Mouse (Mus musculus): Measurements from ENCODE around the gene Plce1. TPM values are rescaled to one million over a fixed set of nuclear protein-coding genes. Genes with fewer than 3 reads are reported as not detected.

Gene Plce1
- total RNA-seq, 2 experiments from 2014 or later = 16.2 to 17.0 TPM

DNA sequence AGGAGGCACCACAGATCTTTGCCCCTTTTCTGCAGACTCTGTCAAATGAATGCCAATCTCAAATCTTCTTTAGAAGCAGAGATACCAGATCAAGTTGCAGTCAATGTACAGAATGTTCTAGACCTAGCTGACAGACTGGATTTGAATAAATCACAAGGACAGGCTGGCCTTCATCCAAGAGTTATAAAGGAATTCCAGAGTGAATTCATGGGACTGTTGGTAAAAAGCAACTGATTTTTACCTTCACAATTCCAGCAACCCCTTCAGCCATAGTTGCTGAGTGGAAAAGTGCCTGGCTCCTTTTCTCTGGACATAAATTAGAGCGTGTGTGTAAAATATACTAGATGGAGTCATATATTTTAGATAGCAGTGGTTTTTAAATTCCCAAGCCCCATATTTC lies 102.0 kb downstream of the Plce1 start:
- no peak for DNase-seq

DNA sequence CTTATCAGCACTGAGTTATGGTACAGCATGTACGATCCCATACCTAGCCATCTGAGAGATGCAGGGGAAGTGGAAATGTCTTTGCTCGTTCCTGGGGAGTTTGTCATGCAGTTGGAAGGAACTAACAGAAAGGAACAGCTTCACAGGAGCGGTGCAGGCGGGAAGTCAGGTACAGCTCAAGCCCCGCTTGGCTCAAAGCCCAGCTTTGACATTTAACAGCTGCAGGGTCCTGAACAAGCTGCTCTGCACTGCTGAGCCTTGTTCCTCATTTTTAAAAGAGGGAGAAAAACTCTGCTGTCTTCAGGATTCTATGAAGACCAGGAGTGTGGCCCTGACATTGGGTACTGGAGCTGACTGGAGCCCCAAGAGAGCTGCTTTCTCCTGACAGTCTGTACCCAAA lies 106.7 kb downstream of the Plce1 start:
- peak; percentile 41 to 52 for DNase-seq

DNA sequence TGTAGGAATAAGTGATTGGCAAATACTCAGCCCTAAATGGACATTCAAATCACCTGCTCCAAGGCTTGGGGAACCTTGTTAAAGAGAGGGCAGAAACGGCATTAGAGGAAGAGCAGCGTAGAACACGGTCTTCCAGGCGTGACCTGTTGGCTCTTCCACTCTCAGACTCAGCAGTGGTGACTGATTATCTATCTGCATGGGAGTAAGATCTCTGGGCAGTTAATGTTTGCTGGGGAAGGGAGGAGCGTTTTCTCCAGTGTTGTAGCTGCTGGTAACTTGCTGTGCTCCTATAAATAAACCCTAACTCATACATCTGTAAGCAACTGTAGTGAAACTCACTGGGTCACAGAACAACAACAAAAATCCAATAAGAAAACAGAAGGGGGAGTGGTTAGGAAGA lies 108.6 kb downstream of the Plce1 start:
- no peak for DNase-seq

DNA sequence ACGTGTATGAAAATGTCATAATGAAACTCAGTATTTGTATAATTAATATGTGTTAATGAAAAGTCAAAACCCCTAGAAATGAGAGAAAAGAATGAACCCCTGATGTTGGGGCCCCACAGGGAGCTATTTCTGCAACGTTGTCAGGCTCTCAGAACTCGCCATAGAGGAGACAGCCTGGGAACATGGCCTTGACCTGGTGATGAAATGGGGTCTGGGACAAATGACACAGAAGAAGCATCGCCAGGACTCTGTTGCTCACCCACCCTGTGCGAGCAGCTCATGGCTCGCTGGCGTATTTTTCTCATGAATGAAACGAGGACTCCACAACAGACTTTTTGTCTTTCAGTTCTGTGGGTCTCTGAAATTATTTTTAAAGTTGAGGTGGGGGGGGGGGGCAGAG lies 109.0 kb downstream of the Plce1 start:
- DNase-seq = no peak

DNA sequence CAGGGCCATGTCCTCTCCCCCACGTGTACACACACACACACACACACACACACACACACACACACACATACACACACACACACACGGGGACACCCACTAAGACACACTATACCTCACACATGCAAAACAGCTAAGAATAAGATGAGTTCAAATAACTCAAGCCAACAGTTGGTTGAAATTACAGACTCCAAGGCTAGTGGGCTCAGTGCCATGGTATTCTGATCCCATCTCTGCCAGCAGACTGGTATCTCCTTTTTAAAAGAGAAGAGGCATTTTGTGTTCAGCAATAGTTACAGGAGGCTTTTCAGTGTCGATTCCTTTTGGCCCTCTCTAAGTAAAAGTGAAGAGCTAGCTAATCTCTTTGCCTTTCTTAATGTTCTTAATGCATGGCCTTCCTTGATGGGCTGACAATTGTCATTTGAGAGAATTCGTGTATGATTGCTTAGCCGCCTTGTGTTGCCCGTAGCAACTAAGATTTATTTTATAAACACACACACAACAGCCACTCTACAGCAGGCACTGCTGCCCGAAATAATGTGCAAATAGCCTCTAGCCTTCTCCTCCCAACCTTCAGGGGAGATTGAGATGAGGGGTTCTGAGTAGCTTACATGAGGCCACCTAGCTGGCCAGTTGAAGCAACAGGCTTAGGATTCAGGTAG lies 111.8 kb downstream of the Plce1 start:
- no peak for DNase-seq

DNA sequence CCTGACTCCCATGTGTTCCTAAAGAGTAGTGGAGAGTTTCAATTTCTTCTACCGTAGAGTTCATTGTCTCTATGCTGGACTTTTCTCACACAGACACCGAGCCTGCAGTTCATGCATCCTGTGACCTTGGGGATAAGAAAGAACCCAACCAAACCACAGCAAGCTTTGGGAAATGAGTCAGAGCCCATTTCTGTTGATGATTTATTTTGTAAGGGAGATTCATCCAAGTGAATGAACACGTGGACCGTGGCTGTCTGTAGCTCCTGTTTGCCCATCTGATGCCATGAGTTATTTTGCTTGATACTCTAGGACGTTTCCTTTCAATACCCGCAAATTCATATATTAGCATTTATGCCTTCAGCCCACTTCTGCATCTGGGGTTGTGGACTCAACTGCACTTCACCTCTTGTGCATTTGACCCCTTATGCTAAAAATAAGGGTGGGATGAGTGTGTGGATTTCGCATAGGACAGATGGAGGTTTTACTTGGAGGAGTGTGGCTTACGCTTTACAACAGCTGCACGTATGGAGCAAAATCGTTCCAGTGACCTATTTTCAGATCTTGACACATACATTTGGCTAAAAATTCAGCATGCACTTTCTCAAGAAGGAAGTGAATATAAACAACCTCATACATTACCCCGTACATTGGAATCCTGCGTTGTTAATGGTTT lies 112.5 kb downstream of the Plce1 start:
- no peak for DNase-seq

DNA sequence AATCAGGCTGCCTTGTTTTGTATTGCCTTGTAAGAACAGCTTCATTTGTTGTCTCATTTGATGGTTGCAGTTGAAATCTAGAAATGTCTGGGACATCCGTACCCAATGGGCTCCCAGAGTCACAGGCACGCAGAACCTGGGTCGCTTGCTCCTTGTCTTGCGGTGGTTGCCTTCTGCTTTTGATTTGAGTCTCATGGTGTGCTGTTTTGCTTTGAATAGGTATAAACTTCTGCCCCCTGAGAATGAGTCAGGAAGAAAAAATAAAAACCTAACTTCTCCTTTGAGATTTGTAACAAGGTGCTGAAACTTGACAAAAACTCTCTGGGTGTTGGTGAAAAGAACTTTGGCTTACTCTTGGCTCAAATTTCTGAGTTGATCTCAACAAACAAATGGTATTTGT lies 115.2 kb downstream of the Plce1 start:
- no peak for DNase-seq

DNA sequence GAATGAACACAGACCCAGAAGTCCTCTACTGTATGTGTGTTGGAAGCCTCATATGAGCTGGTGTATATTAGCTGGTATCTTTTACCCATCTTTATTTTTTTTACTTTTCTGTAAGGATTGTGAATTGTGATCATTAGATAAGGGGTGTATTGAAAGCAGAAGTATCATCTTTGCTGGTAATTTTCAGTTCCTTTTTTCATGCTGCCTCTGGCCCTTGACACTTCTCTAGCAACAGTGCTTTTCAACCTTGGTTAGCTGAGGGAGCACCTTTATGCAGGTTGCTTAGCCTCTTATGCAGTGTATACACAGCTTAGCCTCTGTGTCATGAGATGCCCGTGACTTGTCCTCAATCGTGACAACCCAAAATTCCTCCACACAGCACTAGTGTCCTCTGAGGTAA lies 116.5 kb downstream of the Plce1 start:
- no peak for DNase-seq

DNA sequence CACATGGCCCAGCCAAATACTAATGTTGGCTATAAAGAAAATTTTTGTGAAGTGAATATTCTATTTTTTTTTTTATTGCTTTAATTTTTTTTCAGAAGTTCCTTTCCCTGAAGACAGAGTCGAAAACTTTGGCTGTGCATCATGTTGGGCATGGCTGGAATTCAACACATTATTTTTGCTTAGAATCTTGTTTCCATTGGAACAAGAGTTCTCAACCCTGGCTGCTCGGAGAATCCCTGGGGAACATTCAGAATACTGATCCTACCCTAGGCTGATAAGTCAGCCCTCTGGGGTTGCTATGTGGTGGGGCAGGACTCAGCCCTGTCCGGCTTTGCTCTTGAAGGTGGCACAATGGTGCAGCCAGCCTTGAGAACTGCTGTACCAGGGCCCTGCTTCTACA lies 118.1 kb downstream of the Plce1 start:
- DNase-seq = peak in 1 of 2 experiments; percentile 18

DNA sequence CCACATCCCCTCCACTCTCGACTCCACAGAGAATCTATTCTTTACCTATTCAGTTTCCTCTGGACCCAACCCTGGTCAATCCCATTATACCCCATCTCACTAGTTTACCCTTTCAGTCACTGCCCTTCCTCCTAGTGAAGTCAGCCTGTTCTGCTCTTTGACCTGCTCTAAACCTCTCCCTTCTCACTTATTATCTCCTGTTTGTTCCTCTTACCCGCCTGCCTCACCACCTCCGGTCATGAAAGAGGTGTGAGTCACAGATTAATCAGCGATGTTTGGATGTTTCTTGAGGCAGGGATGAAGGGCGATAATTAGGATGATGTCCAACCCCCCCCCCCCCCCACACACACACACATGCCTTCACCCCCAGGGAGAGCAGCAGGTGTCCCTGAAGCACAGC lies 120.2 kb downstream of the Plce1 start:
- no peak for DNase-seq

DNA sequence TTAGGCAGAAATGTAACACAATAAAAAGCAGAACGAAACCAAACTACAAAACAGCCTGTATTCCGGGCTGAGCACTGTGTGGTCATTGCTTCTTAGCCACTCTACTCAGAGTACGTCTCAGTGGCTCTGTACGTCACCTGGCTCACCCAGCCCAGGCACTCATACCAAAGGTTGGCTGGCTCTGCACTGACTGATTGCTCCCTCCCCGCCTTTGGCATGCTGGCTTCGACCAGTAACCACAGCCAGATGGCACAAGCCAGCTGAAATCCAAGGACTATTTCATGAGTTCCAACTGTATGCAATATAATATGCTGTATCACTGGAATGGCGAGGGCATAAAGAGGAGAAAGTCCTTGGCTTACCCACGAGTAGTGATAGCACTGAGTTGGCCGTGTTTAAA lies 121.9 kb downstream of the Plce1 start:
- DNase-seq = peak; percentile 49 to 69

DNA sequence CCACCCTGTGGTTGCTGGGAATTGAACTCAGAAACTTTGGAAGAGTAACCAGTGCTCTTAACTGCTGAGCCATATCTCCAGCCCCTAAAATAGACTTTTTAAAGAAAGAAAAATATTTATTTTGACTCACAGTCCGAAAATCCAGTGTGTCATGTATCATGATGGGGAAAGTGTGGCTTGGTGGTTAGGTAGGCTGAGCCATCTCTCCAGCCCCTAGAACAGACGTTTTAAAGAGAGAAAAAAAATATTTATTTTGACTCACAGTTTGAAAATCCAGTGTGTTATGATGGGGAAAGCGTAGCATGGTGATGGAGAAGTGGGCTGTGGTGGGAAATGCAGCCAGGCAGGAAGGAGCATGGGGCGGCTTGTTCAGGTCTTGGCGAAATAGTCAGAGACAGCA lies 126.3 kb downstream of the Plce1 start:
- no peak for DNase-seq

DNA sequence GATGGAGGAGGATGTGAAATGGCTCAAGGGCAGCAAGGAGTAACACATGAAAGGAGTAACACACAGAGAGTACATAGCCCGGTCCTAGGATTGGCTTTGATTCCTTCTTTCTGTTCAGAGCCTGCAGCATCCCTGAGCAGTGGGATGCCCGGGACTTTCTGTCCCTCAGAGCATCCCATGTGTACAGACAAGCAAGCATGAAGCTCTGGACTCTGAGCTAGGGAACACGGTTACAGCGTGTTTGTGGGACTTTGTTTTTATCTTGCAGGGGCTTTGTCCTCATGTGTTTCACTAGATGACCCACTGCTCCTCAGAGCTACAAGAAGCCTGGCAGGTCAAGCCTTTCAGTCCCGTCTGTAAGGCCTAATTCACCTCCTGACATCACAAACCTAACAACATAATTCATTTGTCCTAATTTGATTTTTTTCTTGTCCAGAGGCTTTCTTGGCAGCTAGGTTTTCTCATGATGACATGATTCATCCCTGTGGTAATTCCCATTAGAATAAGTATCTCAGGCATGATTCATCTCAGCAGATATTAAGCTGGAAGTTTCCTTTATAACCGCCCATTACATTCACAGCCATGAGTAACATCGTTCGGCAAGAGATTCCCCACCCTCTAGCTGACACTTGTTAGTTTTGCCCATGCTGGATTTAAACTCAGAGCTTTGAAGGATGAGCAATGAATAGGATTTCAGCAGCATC lies 128.2 kb downstream of the Plce1 start:
- no peak for DNase-seq

DNA sequence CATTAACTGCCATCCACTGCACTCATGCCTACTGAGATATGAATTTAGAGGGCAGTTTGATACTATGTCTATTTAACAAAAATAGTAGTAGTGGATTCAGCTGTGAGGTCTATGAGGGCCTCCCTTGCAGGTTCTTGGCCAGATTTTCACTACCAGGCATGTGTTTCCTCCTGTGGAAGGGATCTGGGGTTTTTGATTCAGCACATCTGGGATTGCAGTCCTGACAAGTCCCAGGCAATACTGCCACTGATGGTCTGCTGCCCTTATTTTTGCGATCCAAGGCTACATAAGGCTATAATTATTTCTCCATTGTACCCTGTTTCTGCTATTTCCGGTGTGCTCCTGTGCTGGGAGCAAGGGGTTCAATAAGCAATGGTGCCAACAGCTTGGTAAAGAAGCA lies 129.4 kb downstream of the Plce1 start:
- DNase-seq = no peak

DNA sequence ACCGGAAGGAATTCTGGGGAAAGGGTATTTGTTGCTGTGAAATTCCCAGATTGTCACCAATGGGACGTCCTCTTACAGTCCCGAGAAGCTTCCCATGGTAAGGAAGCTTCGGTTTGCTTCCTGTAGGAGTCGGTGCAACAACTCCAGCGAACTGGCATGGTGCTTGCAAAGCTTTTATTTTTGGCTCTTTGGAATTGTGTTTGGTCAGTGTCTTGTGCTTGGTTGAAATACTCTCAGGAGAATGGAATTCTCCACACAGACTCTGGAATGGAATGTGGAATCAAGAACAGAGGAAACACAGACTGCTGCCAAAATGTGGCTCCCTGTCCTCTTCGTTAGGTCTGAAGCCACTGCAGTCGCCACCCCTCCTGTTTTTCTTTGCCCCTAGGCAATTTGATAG lies 129.9 kb downstream of the Plce1 start:
- DNase-seq = peak; percentile 67 to 80

DNA sequence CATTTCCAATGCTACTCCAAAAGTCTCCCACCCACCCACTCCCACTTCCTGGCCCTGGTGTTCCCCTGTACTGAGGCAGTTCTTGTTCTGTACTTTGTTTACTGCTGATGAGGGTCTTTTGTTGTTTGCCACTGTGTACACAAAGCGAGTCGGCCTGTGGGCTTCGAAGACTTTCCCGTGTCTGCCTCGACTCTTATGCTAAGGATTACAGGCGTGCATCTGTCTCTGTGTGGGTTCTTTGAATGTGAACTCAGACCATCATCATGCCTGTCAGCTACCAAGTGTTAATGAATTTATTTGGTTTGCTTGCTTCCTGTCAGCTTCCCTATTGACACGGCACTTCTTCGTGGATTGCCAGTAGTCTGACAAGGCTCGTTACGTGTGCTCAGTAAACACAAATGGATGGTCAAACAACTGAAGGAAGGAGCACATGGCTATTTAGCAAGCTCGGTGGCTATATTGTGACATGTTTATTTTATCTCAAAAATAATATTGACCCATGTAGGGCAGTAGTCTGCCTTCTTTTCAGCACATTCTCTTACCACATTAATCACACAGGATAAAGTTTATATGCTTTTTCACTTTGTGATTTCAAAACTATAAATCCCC lies 133.3 kb downstream of the Plce1 start:
- no peak for DNase-seq

DNA sequence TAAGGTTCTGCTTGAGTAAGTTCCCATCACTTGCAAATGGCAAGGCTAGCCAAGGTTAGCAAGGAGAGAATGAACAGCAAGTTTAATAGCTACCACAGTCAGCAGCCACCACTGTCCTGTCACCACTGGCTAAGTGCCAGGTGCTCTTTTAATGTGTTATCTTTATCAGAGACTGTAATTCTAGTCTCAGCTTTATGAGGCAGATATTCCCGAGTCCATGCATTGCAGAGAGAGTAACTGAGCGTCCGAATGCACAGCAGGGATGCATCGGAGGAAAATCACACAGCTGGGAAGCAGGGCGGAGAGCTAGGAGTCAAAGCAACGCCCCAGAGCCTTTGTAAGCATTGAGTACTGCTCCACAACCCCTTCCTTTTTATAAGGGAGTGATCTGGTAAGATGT lies 134.4 kb downstream of the Plce1 start:
- DNase-seq = no peak

DNA sequence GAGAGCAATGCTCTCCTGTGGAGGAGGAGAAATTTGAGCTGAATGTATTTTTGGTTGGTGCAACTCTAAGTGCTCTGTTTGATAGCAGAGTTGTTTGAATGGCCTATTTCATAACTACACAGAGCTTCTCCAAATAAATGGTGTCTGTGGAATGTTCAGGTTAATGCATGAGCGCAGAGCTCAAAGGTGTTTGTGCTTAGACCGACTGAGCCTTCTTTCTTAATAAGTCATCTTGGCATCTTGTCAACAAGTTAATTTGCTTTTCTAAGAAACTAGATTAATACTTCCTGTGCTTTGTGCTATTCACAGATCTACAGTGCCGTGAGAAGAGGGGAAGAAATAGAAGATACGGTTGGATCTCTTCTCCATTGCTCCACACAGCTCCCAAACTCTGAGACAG lies 139.2 kb downstream of the Plce1 start:
- DNase-seq = no peak

DNA sequence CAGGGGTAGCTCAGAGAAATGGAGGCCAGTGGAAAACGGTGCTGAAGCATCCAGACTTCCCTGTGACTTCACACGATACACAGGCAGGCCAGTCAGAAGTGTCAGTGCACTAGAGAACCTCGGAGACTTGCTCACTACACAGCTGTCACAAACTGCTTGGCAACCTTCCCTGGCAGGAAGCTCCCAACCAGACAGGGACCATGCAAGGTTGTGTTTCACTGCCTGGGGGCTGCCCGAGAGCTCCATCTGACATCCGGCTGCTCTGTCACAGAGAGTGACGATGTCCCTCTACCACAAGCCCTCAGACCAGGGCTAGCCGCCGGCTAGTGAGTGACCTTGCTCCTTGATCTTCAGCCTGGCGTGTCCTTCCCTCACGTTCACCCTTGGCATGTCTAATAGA lies 140.6 kb downstream of the Plce1 start:
- DNase-seq = peak; percentile 55

DNA sequence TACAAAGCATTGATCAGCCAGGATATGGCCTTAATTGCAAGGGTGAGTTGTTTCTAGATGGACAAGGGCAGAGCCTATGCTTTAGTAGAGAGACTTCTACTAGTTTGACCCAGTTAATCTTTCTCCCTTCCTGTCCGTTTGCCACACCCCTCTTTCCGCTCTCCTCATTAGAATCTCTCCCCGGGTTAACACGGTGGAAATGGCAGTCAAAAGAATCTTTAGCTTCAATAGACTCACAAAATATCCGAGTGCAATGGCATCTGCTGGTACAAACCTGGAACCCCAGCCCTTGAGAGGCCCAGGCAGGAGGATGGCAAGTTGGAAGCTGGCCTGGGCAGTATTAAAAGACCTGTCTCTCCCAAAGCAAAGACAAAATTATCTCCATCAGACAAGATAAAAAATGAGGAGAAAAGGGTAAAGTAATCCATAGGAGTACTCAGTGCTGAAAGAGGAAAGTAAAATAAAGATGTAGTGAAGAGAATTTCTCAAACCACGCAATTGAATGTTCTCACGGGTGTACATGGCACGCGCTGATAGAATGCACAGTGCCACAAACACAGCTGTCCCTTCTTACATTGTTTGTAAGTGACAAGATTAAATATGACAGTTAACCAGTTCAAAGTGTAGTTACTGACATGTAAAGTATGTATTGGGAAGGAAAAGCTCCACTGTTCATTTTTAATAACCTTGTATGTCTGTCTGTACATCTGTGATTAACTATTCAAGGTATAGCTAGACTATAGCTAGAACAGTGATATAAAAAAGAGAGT lies 145.5 kb downstream of the Plce1 start:
- no peak for DNase-seq

DNA sequence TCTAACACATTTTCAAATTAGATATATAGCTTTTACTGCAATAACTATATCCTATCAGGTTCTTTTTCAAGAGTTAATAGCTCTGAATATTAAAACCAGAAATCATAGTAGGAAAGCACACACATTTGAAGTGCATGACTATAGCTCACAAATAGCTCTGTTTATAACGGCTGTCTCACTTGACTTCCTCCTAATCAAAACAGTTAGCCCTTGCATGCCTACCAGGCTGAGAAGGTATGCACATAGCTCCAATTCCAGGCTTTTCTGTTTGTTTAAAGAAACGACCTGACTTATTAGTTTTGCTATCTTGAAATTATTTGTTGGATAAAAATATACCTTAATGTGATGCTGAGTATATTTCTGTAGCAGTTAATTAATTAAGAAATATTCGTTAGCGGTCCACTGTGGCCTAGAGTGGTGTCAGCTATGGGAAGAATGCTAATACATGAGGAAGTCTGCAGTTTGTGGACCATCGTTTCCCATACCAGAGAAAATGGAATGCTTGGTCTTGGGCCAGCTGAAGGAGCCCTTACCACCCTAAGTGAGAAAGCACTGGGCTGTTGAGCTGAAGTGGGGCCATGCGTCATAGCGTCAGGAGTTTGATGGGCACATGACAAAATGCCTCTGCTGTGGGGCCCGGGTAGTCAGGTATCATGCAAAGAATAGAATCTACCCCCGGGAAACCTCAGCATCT lies 146.3 kb downstream of the Plce1 start:
- no peak for DNase-seq

DNA sequence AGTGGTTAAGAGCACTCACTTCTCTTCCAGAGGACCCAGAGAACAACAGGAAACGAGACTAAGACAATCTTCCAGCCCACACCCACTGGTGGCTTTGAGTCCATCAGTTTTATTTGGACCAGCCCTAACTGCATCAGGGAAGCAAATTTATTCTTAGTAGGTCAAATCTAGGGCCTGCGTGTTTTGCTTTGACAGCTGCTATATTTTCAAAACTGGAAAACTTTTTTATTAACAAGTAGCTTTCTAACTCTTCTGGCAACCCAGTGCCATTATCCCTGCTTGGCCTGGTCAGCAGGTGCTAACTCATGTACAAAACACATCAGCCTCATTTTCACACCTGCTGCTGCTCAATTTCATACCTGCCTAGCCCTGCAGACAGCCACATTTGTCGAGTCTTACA lies 151.3 kb downstream of the Plce1 start:
- DNase-seq = peak in 1 of 2 experiments; percentile 33

Data from heart, adult 18-20 months (tissue).